Mouse (Mus musculus): Measurements from ENCODE around the gene Olfr692.
"Not testable (repeated sequence)": the region's sequence is repeated elsewhere in the genome, so short reads cannot be mapped to it uniquely, and the experiment has no call there.

GRCm38 (mm10) chr7:105356064-105356463, 12.0 kb upstream of the Olfr692 start:
- not testable (repeated sequence) for TF ChIP-seq CTCF (IDR thresholded peaks at IDR 0.05; ENCODE audit: extremely low read depth, insufficient read depth, insufficient read length, insufficient replicate concordance); POLR2A (IDR thresholded peaks at IDR 0.05; ENCODE audit: low read depth, low read length)

All from spleen, adult 2 months (tissue).